Mouse (Mus musculus) bone marrow, adult 2 months (tissue): ENCODE measurements at regions not wholly inside any gene's neighbourhood (a gene's known extent, or its start where the extent isn't known, plus 50 kb on each side); places are given as distances from the start of the nearest gene placed in this dataset.

Experiments used
- CTCF ChIP-seq: fragments of 200-500 bp; IDR thresholded peaks from 2 replicates; pipeline ENCODE4 v1.5.1; 2011; ENCODE audit warnings: low read length, control low read depth; ENCODE audit not compliant: control insufficient read depth, insufficient read depth
- POLR2A ChIP-seq: fragments of 200-500 bp; IDR thresholded peaks from 2 replicates; pipeline ENCODE4 v1.6.1; 2011; ENCODE audit warnings: low read depth, mild to moderate bottlenecking, control low read depth, low read length, borderline replicate concordance; ENCODE audit not compliant: control insufficient read depth

GRCm38 (mm10) chr11:110836688-110837087 lies 131.1 kb upstream of the Kcnj16 start:
- TF ChIP-seq CTCF (no peak), POLR2A (no peak)
